Mouse (Mus musculus) left cerebral cortex, postnatal 25 days (tissue): ENCODE results near the gene 4930522H14Rik. TPM values are rescaled to one million over a fixed set of nuclear protein-coding genes. Genes with fewer than 3 reads are reported as not detected.

Experiments used
- DNase-seq, 2 experiments: peaks; one replicate each; pipeline ENCODE4 v3.0.0; 2022; ENCODE audit warnings: low spot score in 2 of 2, mixed read lengths in 1 of 2
- intact Hi-C: fragments of 180-260 bp; cut with DNase I; formaldehyde crosslinking; loops from one replicate; pipeline ENCODE4 v1.15.1; 2025
- total RNA-seq, 2 experiments: library from RNA; stranded (reverse); gene quantifications; 2 replicates each; pipeline ENCODE4 v1.2.3; 2021

The 4930522H14Rik gene
- not detected for total RNA-seq

GRCm38 (mm10) chr4:109531111-109531510 is at the start of gene 4930522H14Rik:
4930522H14Rik (minus strand) TSS chr4:109531297.
- intact Hi-C loops, result no loop called here
- DNase-seq, result no peak

DNA sequence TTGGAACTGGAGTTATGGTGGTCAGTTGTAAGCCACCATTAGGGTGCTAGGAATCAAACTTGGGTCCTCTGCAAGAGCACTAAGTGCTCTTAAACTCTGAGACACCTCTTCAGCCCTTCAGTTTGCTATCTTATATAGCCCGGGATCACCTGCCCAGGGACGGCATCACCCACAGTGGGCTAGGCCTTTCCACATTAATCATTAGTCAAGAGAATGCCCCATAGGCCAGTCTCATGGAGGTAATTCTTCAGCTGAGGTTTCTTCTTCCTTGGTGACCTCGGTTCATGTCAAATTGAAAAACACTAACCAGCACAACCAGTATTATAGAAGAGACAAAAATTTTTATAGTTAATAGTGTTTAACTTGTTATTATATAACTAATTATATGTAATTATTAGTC is 47.3 kb upstream of the 4930522H14Rik start:
- intact Hi-C loops, result loop anchor here (5.0 to 10.0 kb wide), 2 partner anchors 126 to 444 kb away; no protein-coding TSS in a partner anchor

DNA sequence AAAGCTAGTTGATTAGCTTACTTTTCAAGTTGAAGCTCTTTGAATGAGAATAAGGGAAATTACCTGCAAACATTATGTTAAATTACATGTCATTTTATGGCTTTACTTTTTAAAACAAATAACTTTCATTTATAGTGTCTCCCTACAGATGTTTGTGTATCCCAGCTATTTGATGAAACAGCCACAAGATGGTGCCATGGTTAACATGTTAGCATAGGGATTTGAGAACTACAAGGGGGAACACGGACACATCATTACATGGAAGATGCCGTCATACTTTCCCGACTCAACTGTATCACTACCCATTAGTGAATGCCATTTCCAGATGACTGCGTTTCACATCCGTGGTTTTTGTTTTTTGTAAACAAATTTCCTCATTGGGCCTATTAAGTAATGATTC is 45.8 kb upstream of the 4930522H14Rik start:
- no peak for DNase-seq

More for the DNA sequence above, 47.3 kb upstream of the 4930522H14Rik start:
- no peak for DNase-seq

DNA sequence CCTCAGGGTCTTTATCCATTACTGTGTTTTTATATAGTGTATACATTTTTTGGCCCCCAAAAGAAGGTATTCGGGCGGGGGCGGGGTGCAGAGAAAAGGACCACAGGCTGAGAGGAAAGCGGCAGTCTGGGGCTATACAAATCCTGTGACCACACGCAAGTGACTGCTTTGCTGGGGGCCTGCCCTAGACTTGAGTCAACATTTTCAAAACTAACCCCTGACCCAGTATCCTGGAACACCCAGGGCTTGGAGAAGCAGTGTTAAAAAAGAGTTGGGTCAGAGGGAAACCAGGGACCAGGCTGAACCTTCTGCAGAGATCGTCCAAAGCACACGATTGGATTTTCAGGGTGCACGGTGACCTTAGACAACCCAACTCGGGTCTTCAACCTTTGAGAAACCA is 43.7 kb upstream of the 4930522H14Rik start:
- intact Hi-C loops, result loop anchor here (5.0 to 10.0 kb wide), 2 partner anchors 130 to 447 kb away; no protein-coding TSS in a partner anchor
- no peak for DNase-seq

More for the DNA sequence above, 45.8 kb upstream of the 4930522H14Rik start:
- intact Hi-C loops, result loop anchor here (2.0 to 10.0 kb wide), 3 partner anchors 128 to 445 kb away; no protein-coding TSS in a partner anchor

DNA sequence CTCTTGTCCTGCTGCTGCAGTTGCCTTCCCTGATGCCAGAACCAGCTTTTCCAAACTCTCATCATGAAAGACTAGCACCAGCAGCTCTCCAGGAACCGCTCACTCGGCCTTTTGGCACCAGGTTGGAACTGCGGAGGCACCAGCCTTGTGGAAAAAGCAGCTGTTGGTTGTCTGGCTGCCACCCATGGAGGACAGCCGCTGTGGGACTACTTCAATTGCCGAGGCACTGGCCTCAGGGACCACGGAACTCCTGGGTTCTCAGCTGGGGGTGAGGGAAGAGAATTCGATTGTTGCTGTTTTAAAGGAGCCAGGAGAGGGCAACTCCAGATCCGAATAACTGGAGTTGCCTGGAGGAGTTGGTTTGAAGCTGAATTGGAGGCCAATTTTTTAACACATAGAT is 43.2 kb upstream of the 4930522H14Rik start:
- no peak for DNase-seq
- intact Hi-C loops, result loop anchor here (10.0 kb wide), 1 partner anchor 130 kb away; no protein-coding TSS in a partner anchor

DNA sequence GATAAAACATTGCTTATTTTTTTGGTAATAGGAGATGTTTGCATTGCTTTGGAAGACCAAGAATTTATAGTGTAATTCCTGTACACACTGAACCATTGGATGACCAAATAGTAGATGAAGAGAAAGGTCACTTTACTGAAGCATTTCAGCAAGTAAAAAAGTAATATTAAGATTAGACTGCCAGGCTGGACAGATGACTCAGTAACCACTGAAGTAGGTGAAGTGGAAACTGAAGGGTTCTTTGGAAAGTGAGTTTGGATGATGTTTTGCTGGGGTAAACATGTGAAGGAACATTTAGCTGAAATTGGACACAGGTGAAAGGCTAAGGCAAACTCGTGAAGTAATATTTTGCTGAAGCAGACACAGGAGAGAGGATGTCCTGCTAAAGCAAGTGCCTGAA is 41.5 kb upstream of the 4930522H14Rik start:
- DNase-seq, result no peak
- intact Hi-C loops, result loop anchor here (10.0 kb wide), 1 partner anchor 132 kb away; no protein-coding TSS in a partner anchor

- DNase-seq, result peak in 1 of 2 experiments; percentile 5
- intact Hi-C loops, result no loop called here
These were observed 38.3 kb upstream of the 4930522H14Rik start for GRCm38 (mm10) chr4:109569421-109569820.

DNA sequence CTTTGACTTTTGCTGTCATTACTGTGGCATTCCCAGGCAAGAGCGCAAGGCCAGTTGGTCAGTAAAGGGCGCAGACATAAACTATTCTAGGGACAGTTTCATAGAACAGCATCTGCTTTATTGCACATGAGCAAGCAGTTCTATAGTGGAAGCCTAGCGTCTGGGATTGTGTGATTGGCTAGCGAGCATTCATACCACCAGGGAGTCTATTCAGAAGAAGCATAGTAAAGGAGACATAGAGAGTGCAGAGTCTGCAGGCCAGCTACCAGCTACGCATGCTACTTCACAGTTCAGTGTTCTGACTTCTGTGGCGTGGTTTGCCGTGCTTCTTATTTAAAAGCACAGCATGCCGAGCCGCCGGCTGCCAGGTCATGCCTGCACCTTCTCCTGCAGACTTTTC is 37.9 kb upstream of the 4930522H14Rik start:
- DNase-seq, result no peak
- intact Hi-C loops, result no loop called here

DNA sequence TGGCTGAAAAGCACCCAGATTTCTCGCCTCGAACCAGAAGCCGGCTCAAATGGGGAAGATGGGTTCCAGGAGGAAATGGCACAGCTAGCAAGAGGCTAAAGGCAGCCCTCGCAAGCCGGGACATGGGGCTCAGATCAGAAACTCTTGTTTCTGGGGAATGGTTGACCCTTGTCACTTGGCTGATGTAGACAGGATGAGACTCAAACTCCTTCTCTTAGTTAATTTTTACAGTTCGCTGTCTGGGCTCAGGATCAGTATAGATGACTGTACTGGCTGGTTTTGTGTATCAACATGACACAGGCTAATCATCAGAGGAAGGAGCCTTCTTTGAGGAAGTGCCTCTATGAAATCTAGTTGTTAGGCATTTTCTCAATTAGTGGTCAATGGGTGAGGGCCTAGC is 33.6 kb upstream of the 4930522H14Rik start:
- DNase-seq, result no peak
- intact Hi-C loops, result no loop called here

GRCm38 (mm10) chr4:109550338-109551150 is 19.4 kb upstream of the 4930522H14Rik start:
- DNase-seq, result peak; percentile 3 to 9
- intact Hi-C loops, result no loop called here

DNA sequence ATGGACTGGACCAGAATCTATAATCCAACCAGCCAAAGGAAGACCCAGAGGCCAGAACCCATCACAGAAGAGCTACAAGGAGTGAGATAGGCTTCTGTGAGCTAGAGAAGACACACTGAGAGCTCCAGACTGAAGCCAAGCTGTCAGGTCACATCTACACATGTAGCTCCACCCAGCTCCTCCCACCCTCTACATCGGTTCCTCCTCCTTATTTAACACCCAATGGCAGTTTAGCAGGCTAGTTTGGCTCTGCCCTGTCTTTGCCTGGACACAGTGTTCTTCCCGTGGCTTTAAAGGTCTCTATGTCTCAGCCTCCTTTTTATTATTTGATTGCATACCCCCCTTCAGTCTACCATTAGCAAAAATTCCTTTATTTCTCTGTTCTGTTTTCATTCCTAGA is 16.2 kb upstream of the 4930522H14Rik start:
- intact Hi-C loops, result no loop called here
- no peak for DNase-seq

GRCm38 (mm10) chr4:109546538-109546937 is 15.4 kb upstream of the 4930522H14Rik start:
- DNase-seq, result no peak

GRCm38 (mm10) chr4:109530245-109530816 is 766 bp downstream of the 4930522H14Rik start:
- intact Hi-C loops, result no loop called here
- DNase-seq, result no peak

More at GRCm38 (mm10) chr4:109546538-109546937, 15.4 kb upstream of the 4930522H14Rik start:
- intact Hi-C loops, result no loop called here

- DNase-seq, result peak; percentile 42 to 76
- intact Hi-C loops, result loop anchor here (1.0 to 5.0 kb wide), 4 partner anchors 24 to 512 kb away; no protein-coding TSS in a partner anchor
These were observed 26.2 kb downstream of the 4930522H14Rik start for GRCm38 (mm10) chr4:109504885-109505284.

DNA sequence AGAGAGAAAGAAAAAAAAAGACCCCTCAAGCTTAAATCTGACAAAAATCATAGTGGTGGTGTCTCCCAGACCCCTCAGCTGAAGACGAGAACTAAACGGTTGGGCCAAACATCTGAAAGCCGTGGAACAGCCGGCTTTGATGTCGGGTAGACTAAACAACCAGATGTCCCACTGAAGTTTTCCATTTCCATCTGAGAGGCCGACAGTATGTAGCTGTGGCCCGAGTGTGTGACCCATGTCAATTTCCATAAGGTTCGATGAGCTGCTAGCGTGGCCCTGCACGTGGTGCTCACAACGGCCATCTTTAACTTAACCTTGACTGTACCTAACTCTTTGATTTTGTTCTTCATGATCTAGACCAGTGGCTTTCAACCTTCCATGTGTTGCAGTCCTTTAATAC is 32.6 kb downstream of the 4930522H14Rik start:
- no peak for DNase-seq
- intact Hi-C loops, result no loop called here

GRCm38 (mm10) chr4:109493581-109493980 is 37.5 kb downstream of the 4930522H14Rik start:
- intact Hi-C loops, result no loop called here
- no peak for DNase-seq

DNA sequence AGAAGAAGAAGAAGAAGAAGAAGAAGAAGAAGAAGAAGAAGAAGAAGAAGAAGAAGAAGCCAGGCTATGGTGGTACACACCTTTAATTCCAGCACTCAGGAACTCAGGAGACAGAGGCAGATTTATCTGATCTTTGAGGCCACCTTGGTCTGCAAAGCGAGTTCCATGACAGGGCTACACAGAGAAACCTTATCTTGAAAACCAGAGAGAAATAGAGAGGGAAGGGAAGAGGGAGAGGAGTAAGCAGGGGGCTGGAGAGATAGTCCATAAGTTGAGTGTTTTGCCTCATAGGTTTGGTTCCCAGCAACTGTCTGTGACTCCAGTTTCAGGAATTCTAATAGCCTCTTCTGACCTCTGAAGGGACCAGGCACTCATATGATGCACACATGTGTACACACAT is 42.3 kb downstream of the 4930522H14Rik start:
- intact Hi-C loops, result no loop called here
- DNase-seq, result no peak

DNA sequence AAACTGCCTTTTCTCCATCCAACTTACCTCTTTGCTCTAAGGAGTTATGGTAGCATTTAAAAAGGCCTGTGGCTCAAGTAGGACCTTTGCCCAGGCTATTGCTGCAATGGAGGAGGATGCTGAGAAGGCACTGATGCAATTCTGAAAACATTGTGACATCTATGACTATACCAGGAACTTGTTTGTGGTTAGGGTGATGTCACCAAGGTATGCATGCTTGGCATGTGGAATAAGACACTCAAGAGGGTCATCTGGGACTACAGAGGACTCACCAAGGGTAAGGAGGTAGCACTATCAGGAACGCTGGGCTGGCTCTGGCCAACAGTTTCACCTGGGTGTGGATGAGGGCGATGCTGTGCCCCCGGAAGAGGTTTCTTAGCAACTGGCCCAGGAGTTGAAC is 46.5 kb downstream of the 4930522H14Rik start, which contains the start of gene Rnf11:
Gene Rnf11, minus strand, starts transcription at position 108 of the 400 bp plus-strand sequence.
- DNase-seq, result no peak
- intact Hi-C loops, result no loop called here

- no peak for DNase-seq
- intact Hi-C loops, result no loop called here
These were observed 48.4 kb downstream of the 4930522H14Rik start for GRCm38 (mm10) chr4:109482701-109483100.

- no peak for DNase-seq
- intact Hi-C loops, result loop anchor here (2.0 kb wide), 1 partner anchor 23 kb away; no protein-coding TSS in a partner anchor
These were observed 49.7 kb downstream of the 4930522H14Rik start for GRCm38 (mm10) chr4:109481424-109481823.
